12 mouse cellular contexts compared by ENCODE assay signal in genomic region chr12:103341212-103341611, GRCm38 (mm10). TPM values are rescaled to one million over a fixed set of nuclear protein-coding genes. Genes with fewer than 3 reads are reported as not detected.
DNase-seq lines count a peak whose midpoint lies in the region; ATAC-seq and TF ChIP-seq lines count a peak whose summit lies in the region.
"Had no signal": no experiment of that assay in that cellular context is flagged by ENCODE, and none has a peak within 500 bp of the region (broad histone marks: within the 10 kb centered on the region; RNA-seq: fewer than 3 reads in every experiment).

No protein-coding gene starts in this region.

- intact Hi-C loops in left cerebral cortex, adult 2 months (cut with DNase I) = no loop called here

- H3K4me2 ChIP-seq in hindbrain, embryonic 12.5 days (replicated peaks) = no peak overlapping the region
- H3K4me2 ChIP-seq: liver, embryonic 13.5 days had no signal

- H3K27me3 ChIP-seq in thymus, adult 2 months (ENCODE audit: control insufficient read depth, insufficient read depth, low read length) = no peaks in the 10 kb centered on the region
- H3K27me3 ChIP-seq in hindbrain, embryonic 12.5 days = peaks cover 6% of the 10 kb centered on the region; the same call in 1 of the 2 replicates
- H3K27me3 ChIP-seq: liver, embryonic 13.5 days had no signal

- H3K36me3 ChIP-seq in thymus, adult 2 months (ENCODE audit: control insufficient read depth, insufficient read depth, low read length) = no peaks in the 10 kb centered on the region
- no peaks in the 10 kb centered on the region for H3K36me3 ChIP-seq in hindbrain, embryonic 12.5 days
- H3K36me3 ChIP-seq: liver, embryonic 13.5 days had no signal

- no peak overlapping the region for H3K9ac ChIP-seq in hindbrain, embryonic 12.5 days
- H3K9ac ChIP-seq: liver, embryonic 13.5 days had no signal

- no peak overlapping the region for H3K4me3 ChIP-seq in thymus, adult 2 months (ENCODE audit: control insufficient read depth, insufficient read depth, low read length)
- no peak overlapping the region for H3K4me3 ChIP-seq in bone marrow, adult 2 months (replicated peaks; ENCODE audit: control insufficient read depth, low read depth, low read length)
- no peak overlapping the region for H3K4me3 ChIP-seq in left cerebral cortex, adult 2 months
- no peak overlapping the region for H3K4me3 ChIP-seq in hindbrain, embryonic 12.5 days
- H3K4me3 ChIP-seq: liver, embryonic 13.5 days had no signal

- no peak for TF ChIP-seq POLR2A in thymus, adult 2 months (IDR thresholded peaks at IDR 0.05; ENCODE audit: control insufficient read depth, extremely low read depth, insufficient read depth, low read length, poor library complexity)
- no peak for TF ChIP-seq POLR2A in bone marrow, adult 2 months (IDR thresholded peaks at IDR 0.05; ENCODE audit: borderline replicate concordance, control insufficient read depth, low read depth, low read length)

- peaks cover 69% of the 10 kb centered on the region for H3K4me1 ChIP-seq in thymus, adult 2 months (replicated peaks; ENCODE audit: control insufficient read depth, insufficient read depth, low read length)
- peaks cover 12% of the 10 kb centered on the region for H3K4me1 ChIP-seq in bone marrow, adult 2 months (ENCODE audit: control insufficient read depth, insufficient read depth, low read length)
- H3K4me1 ChIP-seq in hindbrain, embryonic 12.5 days = no peaks in the 10 kb centered on the region; the same call in 1 of the 2 replicates
- H3K4me1 ChIP-seq: liver, embryonic 13.5 days had no signal

- H3K27ac ChIP-seq in thymus, adult 2 months (ENCODE audit: control insufficient read depth, insufficient read depth, low read length) = no peak overlapping the region
- peak overlapping the region; percentile 17 for H3K27ac ChIP-seq in bone marrow, adult 2 months (ENCODE audit: control insufficient read depth, insufficient read depth, low read depth, low read length, poor library complexity)
- no peak overlapping the region for H3K27ac ChIP-seq in left cerebral cortex, adult 2 months
- no peak overlapping the region for H3K27ac ChIP-seq in hindbrain, embryonic 12.5 days
- H3K27ac ChIP-seq: liver, embryonic 13.5 days had no signal

- no peak for TF ChIP-seq CTCF in thymus, adult 2 months (IDR thresholded peaks at IDR 0.05; ENCODE audit: borderline replicate concordance, control insufficient read depth, extremely low read depth, insufficient read depth, low read length, poor library complexity)
- TF ChIP-seq CTCF in bone marrow, adult 2 months (IDR thresholded peaks at IDR 0.05; ENCODE audit: control insufficient read depth, insufficient read depth, low read length) = no peak
- no peak for TF ChIP-seq CTCF in left cerebral cortex, adult 2 months (IDR thresholded peaks at IDR 0.05)

- no peaks in the 10 kb centered on the region for H3K9me3 ChIP-seq in hindbrain, embryonic 12.5 days (replicated peaks)
- H3K9me3 ChIP-seq: liver, embryonic 13.5 days had no signal

- ATAC-seq in hindbrain, embryonic 12.5 days (ENCODE audit: low FRiP score) = no peak

- WGBS in thymus, adult 2 months = 22% methylated on average over 5 of the region's 5 CpGs
- WGBS in bone marrow, adult 2 months = 5% methylated on average over 5 of the region's 5 CpGs
- 88% methylated on average over 5 of the region's 5 CpGs for WGBS in hindbrain, embryonic 12.5 days

- DNase-seq in thymus, adult 2 months = peak; percentile 50
- DNase-seq in thymus, postnatal 10 days (ENCODE audit: low spot score in 2 of 2) = no peak
- peak; percentile 89 for DNase-seq in naive thymus-derived CD4-positive, alpha-beta T cell, adult 2 months (ENCODE audit: low read depth)
- no peak for DNase-seq in adrenal gland, postnatal 25 days
- DNase-seq in left cerebral cortex, adult 2 months (ENCODE audit: extremely low spot score in 1 of 2, low spot score in 2 of 2) = no peak
- DNase-seq: cerebellum, adult 11 months; heart, postnatal 4 days; liver, embryonic 13.5 days; right cerebral cortex, postnatal 14 days had no signal

RNA-seq across cellular contexts. Expression of gene Asb2, which starts 14.6 kb away (rescaled TPM):
- 31.8 and 64.7 TPM in 2 replicates for polyA plus RNA-seq in thymus, adult 2 months (2012; rRNA removed)
- 2.8 TPM in 2 replicates for polyA plus RNA-seq in bone marrow, adult 2 months (2011; ENCODE audit: insufficient read depth, insufficient read length, low replicate concordance, missing spikeins)
- total RNA-seq in adrenal gland, postnatal 25 days (2021) = 0.85 and 1.4 TPM in 2 replicates
- 1 to 10 TPM; 3.3 to 3.7 TPM for total RNA-seq in left cerebral cortex, adult 2 months (2021)
- polyA plus RNA-seq in hindbrain, embryonic 12.5 days (2016; fragmentation: Nextera tagmentation; extraction: Ambion mirVana) = 0.71 and 2.0 TPM in 2 replicates

RNA-seq across cellular contexts. Expression of gene Fam181a, which starts 30.4 kb away (rescaled TPM):
- polyA plus RNA-seq in thymus, adult 2 months (2012; rRNA removed) = not detected in 2 replicates
- polyA plus RNA-seq in bone marrow, adult 2 months (2011; ENCODE audit: insufficient read depth, insufficient read length, low replicate concordance, missing spikeins) = not detected in 2 replicates
- total RNA-seq in adrenal gland, postnatal 25 days (2021) = not detected in 2 replicates
- total RNA-seq in left cerebral cortex, adult 2 months (2021) = 1 to 10 TPM; 1.6 to 2.6 TPM
- 13.6 and 14.4 TPM in 2 replicates for polyA plus RNA-seq in hindbrain, embryonic 12.5 days (2016; fragmentation: Nextera tagmentation; extraction: Ambion mirVana)
- total RNA-seq: heart, postnatal 4 days had no signal
- polyA plus RNA-seq: embryonic facial prominence, embryonic 14.5 days; liver, embryonic 13.5 days had no signal

RNA-seq across cellular contexts. Expression of gene Otub2, which starts 47.3 kb away (rescaled TPM):
- 1.4 and 2.0 TPM in 2 replicates for polyA plus RNA-seq in thymus, adult 2 months (2012; rRNA removed)
- polyA plus RNA-seq in bone marrow, adult 2 months (2011; ENCODE audit: insufficient read depth, insufficient read length, low replicate concordance, missing spikeins) = 9.0 and 13.3 TPM in 2 replicates
- total RNA-seq in adrenal gland, postnatal 25 days (2021) = 3.5 and 3.9 TPM in 2 replicates
- 10 to 100 TPM; 34.2 to 35.1 TPM for total RNA-seq in left cerebral cortex, adult 2 months (2021)
- 16.9 TPM in 2 replicates for polyA plus RNA-seq in hindbrain, embryonic 12.5 days (2016; fragmentation: Nextera tagmentation; extraction: Ambion mirVana)

Comparison
In these comparisons a context has a peak if more than half of its experiments do, and no peak if none do; other contexts are left out.
1. DNase-seq: peak in thymus, adult 2 months (single experiment) and naive thymus-derived CD4-positive, alpha-beta T cell, adult 2 months (single experiment); none in thymus, postnatal 10 days (0 of 2), adrenal gland, postnatal 25 days (single experiment) and left cerebral cortex, adult 2 months (0 of 2).
2. RNA of gene Fam181a, which starts 30.4 kb away (polyA plus RNA-seq): 13.6 to 14.4 TPM in hindbrain, embryonic 12.5 days; not detected in thymus, adult 2 months and not detected in bone marrow, adult 2 months; every median in the first group is over 10 times any median in the second.